Mouse (Mus musculus): ENCODE results near the gene Taf15. TPM values are rescaled to one million over a fixed set of nuclear protein-coding genes. Genes with fewer than 3 reads are reported as not detected.

Gene Taf15
- total RNA-seq (2014; fragmentation: Nextera tagmentation) (99.5 and 106 TPM in 2 replicates), total RNA-seq (2017) (22.7 and 29.9 TPM in 2 replicates), polyA plus RNA-seq (2012) (41.8 and 47.1 TPM in 2 replicates)

DNA sequence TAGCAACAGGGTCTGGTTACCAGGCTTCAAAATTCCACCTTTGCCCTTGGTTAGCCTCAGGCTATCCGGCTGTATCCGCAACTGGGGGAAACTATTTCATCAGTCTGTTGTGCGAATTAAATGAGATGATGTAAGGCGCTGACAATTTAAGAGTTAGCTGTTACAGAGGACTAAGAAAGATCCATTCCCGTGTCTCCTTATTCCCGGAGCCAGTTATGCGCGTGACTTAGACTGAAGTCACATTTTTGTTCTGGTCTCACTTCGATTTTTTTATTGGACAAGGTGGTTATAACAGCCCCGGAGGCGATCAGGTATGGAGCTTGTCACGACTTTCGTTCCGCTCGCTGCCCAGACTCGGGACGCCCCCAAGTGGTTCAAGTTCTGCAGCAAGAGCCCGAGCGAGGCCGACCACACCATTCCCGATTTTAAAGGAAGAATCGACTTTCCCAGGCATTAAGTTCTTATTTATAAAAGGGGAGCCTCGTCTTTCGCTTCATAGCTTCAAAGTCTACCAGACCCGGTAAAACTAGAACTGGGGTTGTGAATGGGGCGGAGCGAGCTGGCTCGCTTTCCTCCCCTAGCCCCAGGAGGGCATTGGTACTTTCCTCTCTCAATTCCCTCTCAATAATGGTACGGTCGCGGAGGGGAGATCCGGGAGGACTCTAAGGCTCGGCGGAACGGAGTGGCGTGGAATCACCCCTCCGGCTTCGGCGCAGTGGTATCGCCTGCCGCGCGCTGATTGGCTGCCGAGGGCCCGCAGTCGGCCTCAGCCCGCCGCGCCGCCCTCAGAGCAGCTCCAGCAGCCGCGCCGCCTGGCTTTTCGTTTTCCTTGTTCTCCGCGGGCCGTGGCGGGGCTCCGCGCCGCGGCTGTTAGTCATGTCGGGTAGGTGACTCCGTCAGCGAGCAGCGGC is at the start of gene Taf15:
TSS of gene Taf15 (plus strand) at position 763 of the 911 bp plus-strand sequence.
- Histone ChIP-seq H3K4me3 (ENCODE audit: low read depth, low read length) (peak within 1 kb of the TSS; percentile 88), H3K36me3 (replicated peaks) (peaks cover 15% of the 10 kb centered on the region), H3K9me3 (replicated peaks) (no peaks in the 10 kb centered on the region), H3K4me1 (ENCODE audit: insufficient read depth, low read depth, low read length) (peaks cover 22% of the 10 kb centered on the region), H3K27me3 (ENCODE audit: insufficient read depth, low read length) (peaks cover 7% of the 10 kb centered on the region; the same call in 1 of the 2 replicates)
- ATAC-seq (ENCODE audit: extremely low read depth, insufficient number of reproducible peaks, low FRiP score, poor library complexity, severe bottlenecking) = peak; percentile 95
- peak; percentile 89 for DNase-seq (ENCODE audit: low spot score)
- no peak for TF ChIP-seq GATA2 (IDR thresholded peaks at IDR 0.05; ENCODE audit: borderline replicate concordance, low read depth, low read length)
- TF ChIP-seq POLR2AphosphoS5 (IDR thresholded peaks at IDR 0.05; ENCODE audit: insufficient replicate concordance, low read depth, low read length) = no peak
- no peak for TF ChIP-seq CTCF (IDR thresholded peaks at IDR 0.05; ENCODE audit: low read depth, low read length)
- no peak for TF ChIP-seq TAL1 (conservative IDR thresholded peaks at IDR 0.05; ENCODE audit: low read depth, low read length)
- TF ChIP-seq GATA1 (IDR thresholded peaks at IDR 0.05; ENCODE audit: borderline replicate concordance, low read length) = no peak

DNA sequence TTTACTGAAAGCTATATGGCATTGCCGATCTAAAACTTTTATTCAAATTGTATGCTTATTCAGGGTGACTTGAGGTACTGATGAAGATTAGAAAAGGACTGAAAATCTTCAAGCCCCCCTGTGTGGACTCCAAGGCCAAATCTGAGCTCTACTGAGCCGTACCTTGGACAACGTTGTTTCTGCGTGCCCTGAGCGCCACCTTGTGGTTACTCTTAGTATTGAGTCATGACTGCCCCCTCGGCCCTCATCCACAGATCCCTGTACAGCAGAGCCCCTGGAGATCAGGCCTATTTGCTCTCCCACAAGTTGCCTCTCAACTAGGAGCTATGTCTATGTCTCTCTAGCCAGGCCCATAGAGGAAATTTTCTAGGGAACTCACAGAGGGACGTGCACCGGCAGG is 48.2 kb upstream of the Taf15 start:
- DNase-seq (ENCODE audit: low spot score) = peak; percentile 46
- Histone ChIP-seq H3K27me3 (ENCODE audit: insufficient read depth, low read length) (peaks cover 43% of the 10 kb centered on the region), H3K9me3 (replicated peaks) (no peaks in the 10 kb centered on the region), H3K36me3 (replicated peaks) (no peaks in the 10 kb centered on the region), H3K4me3 (ENCODE audit: low read depth, low read length) (no peak overlapping the region), H3K4me1 (ENCODE audit: insufficient read depth, low read depth, low read length) (peaks cover 6% of the 10 kb centered on the region)
- ATAC-seq (ENCODE audit: extremely low read depth, insufficient number of reproducible peaks, low FRiP score, poor library complexity, severe bottlenecking) = no peak
- peak; percentile 61 for TF ChIP-seq CTCF (IDR thresholded peaks at IDR 0.05; ENCODE audit: low read depth, low read length)
- no peak for TF ChIP-seq POLR2AphosphoS5 (IDR thresholded peaks at IDR 0.05; ENCODE audit: insufficient replicate concordance, low read depth, low read length)

DNA sequence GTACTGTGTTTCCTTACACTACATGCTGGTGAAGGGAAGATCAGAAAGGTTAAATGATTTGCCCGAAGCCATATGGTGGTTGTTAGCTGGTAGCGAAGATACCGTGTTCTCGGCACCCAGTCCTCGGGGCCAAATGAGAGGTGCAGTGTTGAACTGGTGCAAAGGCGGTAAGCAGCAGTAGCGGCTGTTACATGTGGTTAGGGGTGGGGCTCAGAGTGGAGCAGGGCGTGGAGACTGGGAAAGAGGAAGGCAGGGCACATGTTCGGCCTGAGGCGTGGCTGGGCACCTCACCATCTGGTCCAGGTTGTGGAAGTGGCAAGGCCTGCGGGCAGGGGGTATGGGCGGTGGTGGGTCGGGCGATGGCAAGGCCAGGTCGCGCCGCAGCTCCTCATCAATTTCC is 45.9 kb upstream of the Taf15 start:
- TF ChIP-seq GATA2 (IDR thresholded peaks at IDR 0.05; ENCODE audit: borderline replicate concordance, low read depth, low read length) (no peak), TAL1 (conservative IDR thresholded peaks at IDR 0.05; ENCODE audit: low read depth, low read length) (no peak), POLR2AphosphoS5 (IDR thresholded peaks at IDR 0.05; ENCODE audit: insufficient replicate concordance, low read depth, low read length) (no peak), CTCF (IDR thresholded peaks at IDR 0.05; ENCODE audit: low read depth, low read length) (no peak), GATA1 (IDR thresholded peaks at IDR 0.05; ENCODE audit: borderline replicate concordance, low read length) (no peak)
- DNase-seq (ENCODE audit: low spot score) = no peak

DNA sequence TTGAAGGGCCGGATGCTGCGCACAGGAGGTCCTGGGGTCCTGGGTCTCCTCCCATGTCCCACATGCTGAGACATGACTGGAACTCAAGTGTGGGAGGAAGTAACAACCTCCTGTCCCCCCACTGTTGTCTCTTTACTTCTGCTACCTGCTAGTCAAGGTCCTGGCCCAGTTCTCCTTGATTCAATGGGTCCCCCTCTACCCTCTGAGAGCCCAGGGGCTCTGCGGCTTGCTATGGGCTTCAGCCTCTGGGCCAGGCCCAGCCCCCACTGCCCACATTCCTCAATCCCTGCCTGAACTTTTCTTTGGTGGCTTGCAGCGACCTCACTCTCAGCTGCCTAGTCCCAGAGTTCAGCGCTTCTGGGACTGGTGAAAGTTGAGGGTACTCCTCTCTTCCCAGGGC is 43.5 kb upstream of the Taf15 start, which contains the start of gene Gas2l2:
TSS of gene Gas2l2 (minus strand) at position 101 of the 400 bp plus-strand sequence.
- TF ChIP-seq GATA1 (IDR thresholded peaks at IDR 0.05; ENCODE audit: borderline replicate concordance, low read length) (no peak), POLR2AphosphoS5 (IDR thresholded peaks at IDR 0.05; ENCODE audit: insufficient replicate concordance, low read depth, low read length) (no peak), GATA2 (IDR thresholded peaks at IDR 0.05; ENCODE audit: borderline replicate concordance, low read depth, low read length) (no peak), TAL1 (conservative IDR thresholded peaks at IDR 0.05; ENCODE audit: low read depth, low read length) (no peak), CTCF (IDR thresholded peaks at IDR 0.05; ENCODE audit: low read depth, low read length) (no peak)
- Histone ChIP-seq H3K27me3 (ENCODE audit: insufficient read depth, low read length) (peaks cover 38% of the 10 kb centered on the region), H3K9me3 (replicated peaks) (no peaks in the 10 kb centered on the region), H3K36me3 (replicated peaks) (no peaks in the 10 kb centered on the region), H3K4me3 (ENCODE audit: low read depth, low read length) (no peak within 1 kb of the TSS), H3K4me1 (ENCODE audit: insufficient read depth, low read depth, low read length) (peaks cover 6% of the 10 kb centered on the region)
- no peak for DNase-seq (ENCODE audit: low spot score)
- ATAC-seq (ENCODE audit: extremely low read depth, insufficient number of reproducible peaks, low FRiP score, poor library complexity, severe bottlenecking) = no peak

More for the DNA sequence above, 45.9 kb upstream of the Taf15 start:
- H3K27me3 ChIP-seq (ENCODE audit: insufficient read depth, low read length) = peaks cover 45% of the 10 kb centered on the region
- H3K9me3 ChIP-seq (replicated peaks) = no peaks in the 10 kb centered on the region
- H3K4me3 ChIP-seq (ENCODE audit: low read depth, low read length) = no peak overlapping the region; the same call in 1 of the 2 replicates
- H3K4me1 ChIP-seq (ENCODE audit: insufficient read depth, low read depth, low read length) = peaks cover 6% of the 10 kb centered on the region
- H3K36me3 ChIP-seq (replicated peaks) = no peaks in the 10 kb centered on the region
- ATAC-seq (ENCODE audit: extremely low read depth, insufficient number of reproducible peaks, low FRiP score, poor library complexity, severe bottlenecking) = no peak

DNA sequence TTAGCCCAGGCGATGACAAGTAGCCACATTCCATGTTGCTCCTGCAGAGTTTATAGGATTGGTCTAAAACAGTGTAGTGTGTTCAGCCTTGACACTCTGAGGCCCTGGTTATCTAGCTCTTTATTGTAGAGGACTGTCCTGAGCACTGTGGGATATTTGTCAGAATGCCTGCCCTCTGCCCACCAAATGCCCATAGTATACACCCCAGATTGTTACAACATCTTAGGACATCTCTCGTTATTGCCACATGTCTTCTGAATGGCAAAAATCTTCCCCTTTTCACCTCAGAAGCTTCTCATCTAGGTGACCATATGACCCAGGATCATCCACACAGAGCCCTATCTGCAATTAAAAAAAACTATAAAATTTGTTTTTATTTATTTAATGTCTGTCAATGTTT is 40.4 kb upstream of the Taf15 start:
- Histone ChIP-seq H3K36me3 (replicated peaks) (no peaks in the 10 kb centered on the region), H3K9me3 (replicated peaks) (no peaks in the 10 kb centered on the region), H3K27me3 (ENCODE audit: insufficient read depth, low read length) (peaks cover 22% of the 10 kb centered on the region), H3K4me1 (ENCODE audit: insufficient read depth, low read depth, low read length) (no peaks in the 10 kb centered on the region), H3K4me3 (ENCODE audit: low read depth, low read length) (no peak overlapping the region)
- DNase-seq (ENCODE audit: low spot score) (no peak), ATAC-seq (ENCODE audit: extremely low read depth, insufficient number of reproducible peaks, low FRiP score, poor library complexity, severe bottlenecking) (no peak)
- no peak for TF ChIP-seq TAL1 (conservative IDR thresholded peaks at IDR 0.05; ENCODE audit: low read depth, low read length)
- TF ChIP-seq GATA2 (IDR thresholded peaks at IDR 0.05; ENCODE audit: borderline replicate concordance, low read depth, low read length) = no peak
- no peak for TF ChIP-seq CTCF (IDR thresholded peaks at IDR 0.05; ENCODE audit: low read depth, low read length)
- TF ChIP-seq GATA1 (IDR thresholded peaks at IDR 0.05; ENCODE audit: borderline replicate concordance, low read length) = no peak
- TF ChIP-seq POLR2AphosphoS5 (IDR thresholded peaks at IDR 0.05; ENCODE audit: insufficient replicate concordance, low read depth, low read length) = no peak

DNA sequence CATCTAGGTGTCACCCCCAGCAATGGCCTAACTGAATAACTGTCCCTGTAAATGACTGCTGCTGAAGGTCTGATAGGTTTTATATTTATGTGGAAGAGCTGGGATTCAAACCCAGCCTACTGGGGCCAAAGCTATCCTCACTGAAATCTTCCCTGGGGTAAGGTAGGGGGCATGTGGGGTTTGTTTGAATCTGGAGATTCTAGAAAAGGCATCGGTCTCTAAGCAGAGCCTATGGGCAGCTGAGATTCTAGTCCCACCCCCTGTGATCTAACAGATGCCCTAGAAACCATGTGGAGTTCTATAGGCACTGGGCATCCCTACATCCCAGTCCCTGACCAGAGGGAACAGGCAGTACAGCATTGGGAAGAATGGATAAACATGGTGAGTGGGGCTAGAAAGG is 35.5 kb upstream of the Taf15 start, which contains the start of gene 1700020L24Rik:
TSS of gene 1700020L24Rik (plus strand) at position 301 of the 400 bp plus-strand sequence.
- Histone ChIP-seq H3K36me3 (replicated peaks) (no peaks in the 10 kb centered on the region), H3K27me3 (ENCODE audit: insufficient read depth, low read length) (peaks cover 32% of the 10 kb centered on the region), H3K9me3 (replicated peaks) (no peaks in the 10 kb centered on the region), H3K4me3 (ENCODE audit: low read depth, low read length) (no peak within 1 kb of the TSS), H3K4me1 (ENCODE audit: insufficient read depth, low read depth, low read length) (peaks cover 15% of the 10 kb centered on the region)
- ATAC-seq (ENCODE audit: extremely low read depth, insufficient number of reproducible peaks, low FRiP score, poor library complexity, severe bottlenecking) = no peak
- no peak for DNase-seq (ENCODE audit: low spot score)
- no peak for TF ChIP-seq CTCF (IDR thresholded peaks at IDR 0.05; ENCODE audit: low read depth, low read length)
- no peak for TF ChIP-seq GATA2 (IDR thresholded peaks at IDR 0.05; ENCODE audit: borderline replicate concordance, low read depth, low read length)
- no peak for TF ChIP-seq TAL1 (conservative IDR thresholded peaks at IDR 0.05; ENCODE audit: low read depth, low read length)
- no peak for TF ChIP-seq POLR2AphosphoS5 (IDR thresholded peaks at IDR 0.05; ENCODE audit: insufficient replicate concordance, low read depth, low read length)
- no peak for TF ChIP-seq GATA1 (IDR thresholded peaks at IDR 0.05; ENCODE audit: borderline replicate concordance, low read length)

Data from G1E (cell line).